Mouse (Mus musculus): ENCODE measurements at regions not wholly inside any gene's neighbourhood (a gene's known extent, or its start where the extent isn't known, plus 50 kb on each side); places are given as distances from the start of the nearest gene placed in this dataset.

DNA sequence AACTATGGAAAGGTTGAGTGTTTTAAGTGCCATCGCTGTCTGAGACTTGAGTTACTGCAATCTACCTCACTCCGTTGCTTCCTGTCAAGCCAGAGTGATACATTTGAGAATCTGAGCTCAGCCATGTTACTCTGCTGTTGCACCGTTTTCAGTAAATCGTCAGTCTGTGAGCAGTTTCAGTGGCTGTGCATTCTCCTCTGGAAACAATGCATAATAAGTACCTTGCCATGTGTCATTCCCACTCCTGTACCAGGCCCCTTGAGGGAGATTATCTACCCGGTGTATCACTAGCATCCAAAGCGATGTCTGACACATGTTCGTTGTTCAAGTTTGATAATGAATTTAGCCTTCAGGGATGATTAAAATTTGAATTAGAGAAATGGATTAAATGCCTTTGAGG is 280.6 kb downstream of the Vgll3 start:
- TF ChIP-seq CTCF (conservative IDR thresholded peaks at IDR 0.05; ENCODE audit: low read length) (no peak), NANOG (IDR thresholded peaks at IDR 0.05; ENCODE audit: borderline replicate concordance, low read length) (no peak), POU5F1 (IDR thresholded peaks at IDR 0.05; ENCODE audit: borderline replicate concordance, low read length) (no peak)

All from E14TG2a.4 (cell line).